Mouse (Mus musculus) lung, embryonic 14.5 days (tissue): ENCODE measurements around the gene Usp6nl. TPM values are rescaled to one million over a fixed set of nuclear protein-coding genes. Genes with fewer than 3 reads are reported as not detected.

ENCODE experiments used
- ATAC-seq: fragments of 200-750 bp; cut with Nextera tagmentation; 2 replicates; pipeline ENCODE4 v1.8.0; 2017; ENCODE audit warnings: mild to moderate bottlenecking, moderate TSS enrichment, moderate library complexity; ENCODE audit not compliant: insufficient read depth
- DNase-seq: peaks from one replicate; pipeline ENCODE4 v3.0.0-alpha.2; 2015
- H3K27ac ChIP-seq: fragments of 300-500 bp; sonication (generic); 2 replicates; pipeline ENCODE4 v1.5.1; 2014; ENCODE audit warnings: low read depth, mild to moderate bottlenecking, moderate library complexity
- H3K27me3 ChIP-seq: fragments of 300-500 bp; sonication (generic); 2 replicates; pipeline ENCODE4 v1.6.1; 2014; ENCODE audit warnings: low read length, control low read depth; ENCODE audit not compliant: insufficient read depth
- H3K36me3 ChIP-seq: fragments of 300-500 bp; sonication (generic); 2 replicates; pipeline ENCODE4 v1.6.1; 2014; ENCODE audit warnings: control low read depth; ENCODE audit not compliant: insufficient read depth
- H3K4me1 ChIP-seq: fragments of 300-500 bp; sonication (generic); 2 replicates; pipeline ENCODE4 v1.6.1; 2014; ENCODE audit warnings: antibody characterized with exemption, control low read depth; ENCODE audit not compliant: insufficient read depth
- H3K4me2 ChIP-seq: fragments of 300-500 bp; sonication (generic); 2 replicates; pipeline ENCODE4 v1.6.1; 2014; ENCODE audit warnings: mild to moderate bottlenecking
- H3K4me3 ChIP-seq: fragments of 300-500 bp; sonication (generic); 2 replicates; pipeline ENCODE4 v1.5.1; 2014; ENCODE audit warnings: low read depth, low read length
- H3K9ac ChIP-seq: fragments of 300-500 bp; sonication (generic); 2 replicates; pipeline ENCODE4 v1.6.1; 2014
- H3K9me3 ChIP-seq: fragments of 300-500 bp; sonication (generic); 2 replicates; pipeline ENCODE4 v1.6.1; 2016; ENCODE audit warnings: low read depth, low read length, control low read depth
- CTCF ChIP-seq: IDR thresholded peaks from 2 replicates; pipeline ENCODE4 v1.5.1; 2016; ENCODE audit warnings: antibody characterized with exemption, low read depth
- WGBS: fragments of 180-500 bp; shearing (Covaris S2); extraction: QIAGEN DNeasy Blood & Tissue Kit; methylation state at CpG from one replicate; pipeline ENCODE4 v1.1.7; 2014; 5-methylcytosine and 5-hydroxymethylcytosine counted together
- polyA plus RNA-seq: library from polyadenylated mRNA; unstranded; fragments of >200 nt; fragmentation: Nextera tagmentation; extraction: Ambion mirVana; gene quantifications from 2 replicates; pipeline ENCODE4 v1.2.1, GENCODE M21; 2014

The Usp6nl gene
- polyA plus RNA-seq, 1 experiment from 2014 or later: 16.7 TPM

DNA sequence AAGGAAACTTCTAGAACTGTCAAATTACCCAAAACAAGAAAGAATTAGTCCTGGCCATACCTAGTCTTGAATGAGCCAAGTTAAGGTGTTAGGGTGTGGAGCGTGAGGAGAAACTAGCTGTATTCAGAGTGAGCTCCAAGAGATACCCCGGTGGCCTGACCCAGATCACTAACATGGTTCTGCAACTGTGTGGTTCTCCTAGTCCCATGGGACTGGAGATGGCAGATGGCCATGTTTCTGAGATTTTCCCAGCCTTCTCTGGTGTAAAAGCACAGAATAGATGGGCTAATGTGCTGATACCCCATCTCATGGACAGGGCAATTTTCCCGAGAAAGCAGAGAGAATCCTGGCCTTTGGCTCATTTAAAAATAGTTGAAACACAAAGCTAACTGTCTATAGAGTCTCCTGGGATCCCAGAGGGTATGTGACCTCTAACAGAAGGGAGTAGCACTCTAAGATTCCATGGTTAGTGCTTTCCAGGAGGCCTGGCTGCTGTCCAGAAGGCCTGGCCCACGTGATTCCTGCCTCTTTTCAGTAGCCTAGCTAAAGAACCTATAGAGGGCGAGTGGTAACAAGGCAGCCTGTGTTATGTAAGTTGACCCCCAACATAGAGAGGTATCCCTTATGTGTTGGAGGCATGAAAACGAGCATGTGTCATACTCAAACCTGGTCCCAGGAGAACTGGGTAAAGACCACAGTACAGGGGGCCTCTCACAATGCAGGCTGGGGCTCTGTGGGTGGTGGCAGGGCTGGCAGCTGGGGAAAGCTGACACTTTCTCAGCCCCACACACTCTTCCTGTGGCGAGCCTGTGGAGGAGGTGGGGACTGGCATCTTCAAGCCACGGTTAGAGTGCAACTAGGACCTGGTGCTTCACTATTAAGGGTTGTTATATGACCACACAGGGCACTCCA lies 160.9 kb downstream of the Usp6nl start:
- Histone ChIP-seq H3K9me3 (no peaks in the 10 kb centered on the region), H3K4me1 (peaks cover 21% of the 10 kb centered on the region), H3K27ac (peak overlapping the region; percentile 65; the same call in 1 of the 2 replicates), H3K4me3 (no peak overlapping the region), H3K9ac (no peak overlapping the region), H3K36me3 (no peaks in the 10 kb centered on the region), H3K27me3 (no peaks in the 10 kb centered on the region), H3K4me2 (no peak overlapping the region)
- ATAC-seq (peak; percentile 48), DNase-seq (peak; percentile 90)
- 26% methylated on average over 8 of the region's 8 CpGs for WGBS
- TF ChIP-seq CTCF: peak; percentile 48

DNA sequence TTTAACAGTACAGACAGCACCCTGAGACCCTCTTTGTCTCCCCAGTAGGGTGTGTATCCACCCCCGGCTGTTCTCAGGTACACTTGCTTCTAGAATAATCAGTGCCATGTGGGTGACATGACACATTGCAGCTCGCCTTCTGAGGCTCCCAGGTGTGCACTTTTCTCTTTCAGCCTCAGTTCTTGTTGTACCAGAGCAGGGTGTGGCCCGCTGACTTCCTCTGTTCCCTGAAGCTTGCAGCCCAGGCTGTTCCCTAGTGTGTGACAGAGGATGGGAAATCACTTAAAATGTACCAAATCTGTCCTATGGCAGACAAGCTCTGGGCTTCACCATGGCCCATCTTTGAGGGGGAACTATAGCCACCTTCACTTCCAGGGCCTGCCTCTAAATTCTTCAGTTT lies 161.7 kb downstream of the Usp6nl start:
- no peak for TF ChIP-seq CTCF
- WGBS: 77% methylated on average over 3 of the region's 3 CpGs
- H3K9ac ChIP-seq: no peak overlapping the region
- H3K9me3 ChIP-seq: no peaks in the 10 kb centered on the region
- no peaks in the 10 kb centered on the region for H3K36me3 ChIP-seq
- no peak overlapping the region for H3K4me2 ChIP-seq
- no peak for ATAC-seq
- H3K4me1 ChIP-seq: peaks cover 19% of the 10 kb centered on the region
- H3K27ac ChIP-seq: peak overlapping the region; percentile 65; the same call in 1 of the 2 replicates
- H3K4me3 ChIP-seq: no peak overlapping the region
- DNase-seq: no peak
- H3K27me3 ChIP-seq: no peaks in the 10 kb centered on the region

DNA sequence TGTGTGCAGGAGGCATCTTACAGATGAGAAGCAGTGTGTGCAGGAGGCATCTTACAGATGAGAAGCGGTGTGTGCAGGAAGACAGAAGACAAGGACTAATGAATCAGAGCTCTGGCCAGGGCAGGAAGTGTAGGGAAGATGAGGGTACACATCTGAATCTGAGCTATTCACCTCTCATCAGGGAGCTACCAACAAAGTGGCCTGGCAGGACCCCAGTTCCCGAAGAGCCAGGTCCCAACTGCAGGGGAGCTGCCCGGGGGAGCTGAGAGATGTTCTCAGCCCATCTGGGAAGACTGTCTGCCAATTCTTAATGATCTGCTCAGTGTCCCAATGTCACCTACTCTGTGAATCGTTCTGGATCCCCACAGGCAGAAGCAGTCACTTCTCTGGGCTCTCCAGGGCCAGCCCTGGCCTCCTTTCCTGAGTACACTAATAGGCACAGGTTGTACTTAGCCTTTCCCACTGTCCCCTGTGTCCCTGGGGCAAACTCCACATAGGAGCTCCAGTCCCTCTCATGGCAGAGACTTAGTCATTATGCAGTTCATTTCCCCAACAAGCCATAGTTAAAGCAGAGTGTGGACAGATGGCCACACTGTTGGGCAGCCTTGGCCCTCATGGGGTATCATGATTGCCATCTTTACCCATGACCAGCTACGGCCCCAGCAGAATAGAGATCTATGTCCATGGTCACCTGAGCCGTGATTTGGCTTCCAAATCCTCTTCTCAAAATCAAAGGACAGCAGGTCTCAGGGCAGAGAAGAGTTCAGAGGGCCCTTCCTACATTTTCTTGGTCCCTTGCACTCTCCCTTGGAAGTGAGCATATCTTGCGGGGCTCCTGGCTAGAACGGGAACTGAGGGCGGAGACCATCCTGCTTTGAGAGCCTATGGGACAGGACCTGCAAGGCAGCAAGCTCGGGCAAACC lies 165.4 kb downstream of the Usp6nl start:
- Histone ChIP-seq H3K27me3 (no peaks in the 10 kb centered on the region), H3K9me3 (no peaks in the 10 kb centered on the region), H3K4me1 (peaks cover 11% of the 10 kb centered on the region), H3K9ac (no peak overlapping the region), H3K36me3 (no peaks in the 10 kb centered on the region), H3K27ac (no peak overlapping the region), H3K4me3 (no peak overlapping the region), H3K4me2 (no peak overlapping the region)
- no peak for DNase-seq
- 75% methylated on average over 10 of the region's 10 CpGs for WGBS
- ATAC-seq: no peak
- TF ChIP-seq CTCF: no peak

DNA sequence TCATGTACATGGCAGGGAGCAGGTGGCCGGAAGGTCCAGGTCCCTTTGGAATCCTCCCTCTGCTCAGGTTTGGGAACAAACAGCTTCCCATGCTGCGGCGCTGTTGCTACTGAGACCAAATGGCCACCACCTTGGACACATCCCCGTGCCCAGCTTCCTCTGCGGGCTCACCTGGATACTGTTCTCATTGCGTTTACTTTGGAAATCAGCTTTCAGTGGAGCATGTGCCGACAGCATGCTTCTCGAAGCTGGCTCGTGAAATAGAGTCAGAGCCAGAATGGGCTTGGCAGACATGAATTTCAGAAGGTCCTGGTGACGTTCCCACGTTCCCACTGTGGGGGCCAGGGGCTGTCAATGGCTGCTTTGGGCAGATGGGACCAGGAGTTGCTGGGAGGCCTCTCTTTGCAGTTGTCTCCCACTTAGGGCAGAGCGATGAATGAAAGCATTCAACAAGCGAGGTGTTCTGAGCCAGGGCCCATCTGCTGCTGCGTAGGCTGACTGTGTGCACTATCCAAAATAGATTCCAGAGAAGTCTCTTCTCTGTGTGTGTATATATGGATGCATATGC lies 166.1 kb downstream of the Usp6nl start:
- WGBS: 72% methylated on average over 14 of the region's 14 CpGs
- Histone ChIP-seq H3K27me3 (no peaks in the 10 kb centered on the region), H3K4me3 (no peak overlapping the region), H3K4me1 (peaks cover 4% of the 10 kb centered on the region), H3K36me3 (no peaks in the 10 kb centered on the region), H3K9me3 (no peaks in the 10 kb centered on the region), H3K27ac (no peak overlapping the region), H3K9ac (no peak overlapping the region), H3K4me2 (no peak overlapping the region)
- no peak for TF ChIP-seq CTCF
- DNase-seq (no peak), ATAC-seq (no peak)

DNA sequence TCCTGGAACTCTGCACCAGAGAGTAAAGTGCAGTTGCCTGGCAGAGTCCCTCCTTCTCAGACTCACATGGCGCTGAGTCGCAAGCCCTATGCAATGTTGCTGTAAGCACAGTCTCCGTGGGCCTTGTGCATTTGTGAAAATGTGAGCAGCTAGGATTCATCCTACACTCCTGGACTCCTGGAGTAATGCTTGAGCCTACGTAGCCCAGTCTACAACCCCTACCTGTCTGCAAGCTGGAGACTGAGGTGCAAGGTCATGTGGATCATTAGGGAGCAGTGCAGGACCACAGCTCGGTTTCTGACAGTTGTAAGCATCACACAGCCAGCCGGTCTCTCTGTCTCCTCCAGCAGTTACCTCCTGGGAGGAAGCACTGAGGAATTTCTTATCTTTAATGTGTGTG lies 167.6 kb downstream of the Usp6nl start:
- Histone ChIP-seq H3K36me3 (no peaks in the 10 kb centered on the region), H3K27ac (no peak overlapping the region), H3K4me3 (no peak overlapping the region), H3K4me1 (no peaks in the 10 kb centered on the region), H3K27me3 (no peaks in the 10 kb centered on the region), H3K4me2 (no peak overlapping the region), H3K9ac (no peak overlapping the region), H3K9me3 (no peaks in the 10 kb centered on the region)
- 84% methylated on average over 6 of the region's 6 CpGs for WGBS
- DNase-seq (no peak), ATAC-seq (no peak)
- TF ChIP-seq CTCF: no peak

DNA sequence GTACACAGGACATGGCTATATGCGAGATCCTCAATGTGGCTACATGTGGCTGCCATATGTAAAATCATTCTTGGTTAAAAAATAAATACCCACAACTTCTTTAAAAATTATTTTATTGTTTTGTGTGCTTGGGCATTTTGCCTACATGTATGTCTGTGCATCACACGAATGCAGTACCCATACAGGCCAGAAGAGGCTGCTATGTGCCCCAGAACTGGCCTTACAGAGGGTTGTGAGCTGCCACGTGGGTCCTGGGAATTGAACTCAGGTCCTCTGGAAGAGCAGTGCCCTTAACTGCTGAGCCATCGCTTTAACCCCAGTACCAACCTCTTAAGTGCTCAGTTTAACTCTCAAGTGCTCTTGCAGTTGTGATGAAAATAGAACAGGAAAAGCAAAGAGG lies 168.4 kb downstream of the Usp6nl start:
- no peak for ATAC-seq
- no peaks in the 10 kb centered on the region for H3K27me3 ChIP-seq
- H3K9me3 ChIP-seq: no peaks in the 10 kb centered on the region
- TF ChIP-seq CTCF: peak; percentile 39
- no peak overlapping the region for H3K4me2 ChIP-seq
- WGBS: 78% methylated on average over 4 of the region's 4 CpGs
- H3K9ac ChIP-seq: no peak overlapping the region
- no peak overlapping the region for H3K27ac ChIP-seq
- DNase-seq: no peak
- H3K4me1 ChIP-seq: no peaks in the 10 kb centered on the region
- H3K4me3 ChIP-seq: no peak overlapping the region
- H3K36me3 ChIP-seq: no peaks in the 10 kb centered on the region
